Mouse (Mus musculus) limb, embryonic 15.5 days (tissue): Measurements from ENCODE around the gene Hoxa11. TPM values are rescaled to one million over a fixed set of nuclear protein-coding genes. Genes with fewer than 3 reads are reported as not detected.

ENCODE experiments used
- ATAC-seq: fragments of 200-750 bp; cut with Nextera tagmentation; 2 replicates; pipeline ENCODE4 v1.8.0; 2017; ENCODE audit warnings: low read depth, moderate TSS enrichment; ENCODE audit not compliant: insufficient number of reproducible peaks, low FRiP score, low TSS enrichment
- H3K27ac ChIP-seq: fragments of 300-500 bp; sonication (generic); 2 replicates; pipeline ENCODE4 v1.5.1; 2015; ENCODE audit warnings: moderate library complexity, mild to moderate bottlenecking, inconsistent platforms
- H3K27me3 ChIP-seq: fragments of 300-500 bp; sonication (generic); 2 replicates; pipeline ENCODE4 v1.6.1; 2015; ENCODE audit warnings: inconsistent platforms
- H3K36me3 ChIP-seq: fragments of 300-500 bp; sonication (generic); 2 replicates; pipeline ENCODE4 v1.6.1; 2015; ENCODE audit warnings: inconsistent platforms
- H3K4me1 ChIP-seq: fragments of 300-500 bp; sonication (generic); 2 replicates; pipeline ENCODE4 v1.6.1; 2015; ENCODE audit warnings: inconsistent platforms
- H3K4me2 ChIP-seq: fragments of 300-500 bp; sonication (generic); 2 replicates; pipeline ENCODE4 v1.6.1; 2015; ENCODE audit warnings: mild to moderate bottlenecking, inconsistent platforms
- H3K4me3 ChIP-seq: fragments of 300-500 bp; sonication (generic); 2 replicates; pipeline ENCODE4 v1.5.1; 2015; ENCODE audit warnings: mild to moderate bottlenecking, inconsistent platforms
- H3K9ac ChIP-seq: fragments of 300-500 bp; sonication (generic); 2 replicates; pipeline ENCODE4 v1.6.1; 2015; ENCODE audit warnings: inconsistent platforms
- H3K9me3 ChIP-seq: fragments of 300-500 bp; sonication (generic); 2 replicates; pipeline ENCODE4 v1.6.1; 2016; ENCODE audit warnings: inconsistent platforms
- WGBS: fragments of 180-500 bp; shearing (Covaris S2); methylation state at CpG from one replicate; pipeline ENCODE4 v1.1.7; 2015; 5-methylcytosine and 5-hydroxymethylcytosine counted together
- polyA plus RNA-seq: library from polyadenylated mRNA; unstranded; fragments of >200 nt; fragmentation: Nextera tagmentation; extraction: Ambion mirVana; gene quantifications from 2 replicates; pipeline ENCODE4 v1.2.1, GENCODE M21; 2015

Gene Hoxa11
- polyA plus RNA-seq, 1 experiment from 2014 or later = 33.4 TPM

- H3K9ac ChIP-seq = peak overlapping the region; percentile 83
- H3K27me3 ChIP-seq = no peaks in the 10 kb centered on the region
- H3K27ac ChIP-seq = peak overlapping the region; percentile 95
- peak overlapping the region; percentile 86 for H3K4me2 ChIP-seq
- 6% methylated on average over 11 of the region's 11 CpGs for WGBS
- no peaks in the 10 kb centered on the region for H3K36me3 ChIP-seq
- ATAC-seq = no peak
- H3K4me1 ChIP-seq = peaks cover 11% of the 10 kb centered on the region
- no peaks in the 10 kb centered on the region for H3K9me3 ChIP-seq
- peak overlapping the region; percentile 68 for H3K4me3 ChIP-seq
These were observed 18.0 kb downstream of the Hoxa11 start for GRCm38 (mm10) chr6:52227470-52228222.

DNA sequence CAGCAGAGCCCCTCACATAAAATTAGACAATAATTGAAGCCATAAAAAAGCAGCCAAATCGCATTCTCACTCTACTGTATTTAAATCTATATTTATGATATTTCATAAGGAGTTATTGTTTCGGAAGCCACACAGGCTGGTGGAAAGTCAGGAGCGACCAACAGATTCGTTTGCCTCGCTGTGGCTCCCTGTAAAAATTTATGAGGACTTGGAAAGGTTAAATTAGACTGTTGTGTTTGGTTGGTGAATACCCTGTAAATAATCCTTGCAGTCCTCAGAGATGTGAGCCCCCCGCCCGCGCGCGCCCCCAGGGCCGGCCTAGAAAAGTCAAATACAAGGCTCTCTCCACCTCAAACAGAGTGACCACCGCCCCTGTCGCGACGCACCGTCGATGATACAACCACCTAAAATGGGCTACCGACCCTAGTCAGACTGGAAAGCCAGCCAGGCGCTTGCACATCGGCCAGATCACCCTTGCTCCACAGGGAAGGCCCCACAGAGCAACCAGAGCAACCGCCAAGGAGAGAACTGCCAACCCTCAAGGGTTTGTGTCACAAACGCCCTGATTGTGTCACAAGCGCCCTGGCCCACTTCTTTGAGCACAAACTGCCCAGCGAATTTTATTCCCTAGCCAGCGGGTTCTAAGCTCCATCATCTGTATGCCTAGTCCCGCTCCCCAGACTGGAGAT is 18.9 kb downstream of the Hoxa11 start:
- Histone ChIP-seq H3K4me3 (peak overlapping the region; percentile 68), H3K27ac (peak overlapping the region; percentile 95), H3K9me3 (no peaks in the 10 kb centered on the region), H3K36me3 (no peaks in the 10 kb centered on the region), H3K9ac (peak overlapping the region; percentile 83), H3K4me1 (peaks cover 18% of the 10 kb centered on the region), H3K27me3 (no peaks in the 10 kb centered on the region), H3K4me2 (peak overlapping the region; percentile 86)
- no peak for ATAC-seq
- 4% methylated on average over 26 of the region's 26 CpGs for WGBS

DNA sequence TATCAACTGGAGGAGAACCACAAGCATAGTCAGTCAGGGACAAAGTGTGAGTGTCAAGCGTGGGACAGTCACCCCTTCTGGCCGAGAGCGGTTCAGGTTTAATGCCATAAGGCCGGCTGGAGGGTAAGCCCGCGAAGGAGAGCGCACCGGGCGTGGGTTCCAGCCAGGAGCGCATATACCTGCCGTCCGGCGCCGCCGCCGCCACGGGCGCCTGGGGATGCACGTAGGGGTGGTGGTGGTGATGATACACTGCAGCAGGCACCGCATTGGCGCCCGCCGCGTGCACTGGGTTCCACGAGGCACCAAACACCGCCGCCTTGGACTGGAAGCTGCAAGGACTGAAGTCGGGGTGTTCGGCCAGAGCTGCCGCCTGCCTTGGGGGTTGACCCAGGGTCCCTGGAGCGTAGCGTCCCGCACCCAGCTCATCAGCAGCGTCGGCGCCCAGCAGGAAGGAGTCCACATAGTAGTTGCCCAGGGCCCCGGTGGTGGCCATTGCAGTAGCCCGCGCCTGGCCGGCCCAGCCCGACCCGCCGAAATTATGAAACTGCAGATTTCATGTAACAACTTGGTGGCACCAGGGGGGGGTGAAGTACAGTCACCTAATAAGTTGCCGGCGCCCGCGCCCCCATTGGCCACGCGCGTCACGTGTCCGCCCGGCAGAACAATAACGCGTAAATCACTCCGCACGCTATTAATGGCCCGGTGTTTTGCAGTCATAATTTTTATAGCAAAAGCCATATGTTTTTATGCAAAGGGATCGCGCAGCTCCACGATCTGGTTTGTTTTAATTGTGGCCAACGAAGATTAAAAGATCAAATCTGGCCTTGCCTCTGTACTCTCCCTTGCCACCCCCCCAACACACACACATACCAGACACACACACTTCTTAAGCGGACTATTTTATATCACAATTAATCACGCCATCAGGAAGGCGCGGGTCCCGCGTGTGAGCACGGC is 19.7 kb downstream of the Hoxa11 start:
- Histone ChIP-seq H3K27me3 (no peaks in the 10 kb centered on the region), H3K9me3 (no peaks in the 10 kb centered on the region), H3K4me1 (peaks cover 24% of the 10 kb centered on the region), H3K27ac (peak overlapping the region; percentile 95), H3K36me3 (no peaks in the 10 kb centered on the region), H3K9ac (peak overlapping the region; percentile 83), H3K4me3 (peak overlapping the region; percentile 68), H3K4me2 (peak overlapping the region; percentile 86)
- 1% methylated on average over 69 of the region's 69 CpGs for WGBS
- ATAC-seq = peak; percentile 55

DNA sequence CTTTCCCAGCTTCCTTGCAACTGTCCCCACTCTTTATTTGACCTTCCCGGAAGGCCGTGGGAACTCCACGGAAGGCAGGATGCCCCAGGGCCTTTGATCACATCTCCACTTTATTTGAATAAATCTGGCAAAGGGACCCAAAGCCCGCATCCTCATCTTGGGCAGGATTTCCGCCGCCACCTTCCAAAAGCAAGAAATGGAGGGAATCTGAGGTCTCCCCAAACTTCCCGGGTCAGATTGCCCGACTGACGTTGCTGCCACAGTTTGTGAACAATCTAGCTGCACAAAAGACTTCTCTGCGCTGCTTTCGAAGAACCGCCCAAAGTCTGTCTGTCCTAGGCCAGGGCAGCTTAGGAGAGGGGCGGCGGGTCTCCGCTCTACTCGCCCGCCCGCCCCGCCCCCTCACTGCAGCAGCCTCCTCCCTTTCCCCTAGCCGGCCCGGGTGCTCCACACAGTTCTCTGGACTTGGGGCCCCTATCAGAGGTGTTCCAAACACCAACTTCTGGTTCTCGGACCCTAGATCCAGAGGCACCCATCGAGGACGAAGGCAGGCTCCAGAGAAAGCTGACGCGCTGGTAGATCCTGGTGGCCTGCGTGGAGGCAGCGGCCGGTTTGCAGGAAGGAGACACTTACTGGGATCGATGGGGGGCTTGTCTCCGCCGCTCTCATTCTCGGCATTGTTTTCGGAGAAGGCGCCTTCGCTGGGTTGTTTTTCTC is 20.6 kb downstream of the Hoxa11 start:
- Histone ChIP-seq H3K4me2 (peak overlapping the region; percentile 86), H3K27me3 (peaks cover under 1% of the 10 kb centered on the region; the same call in 1 of the 2 replicates), H3K36me3 (no peaks in the 10 kb centered on the region), H3K9ac (peak overlapping the region; percentile 83), H3K4me3 (peak overlapping the region; percentile 68), H3K27ac (peak overlapping the region; percentile 95), H3K9me3 (no peaks in the 10 kb centered on the region), H3K4me1 (peaks cover 27% of the 10 kb centered on the region)
- 1% methylated on average over 34 of the region's 36 CpGs for WGBS
- no peak for ATAC-seq

- Histone ChIP-seq H3K36me3 (no peaks in the 10 kb centered on the region), H3K27me3 (peaks cover 8% of the 10 kb centered on the region), H3K27ac (peak overlapping the region; percentile 95), H3K9ac (peak overlapping the region; percentile 83), H3K9me3 (no peaks in the 10 kb centered on the region), H3K4me2 (peak overlapping the region; percentile 86), H3K4me3 (peak overlapping the region; percentile 68), H3K4me1 (peaks cover 31% of the 10 kb centered on the region)
- WGBS = 2% methylated on average over 24 of the region's 24 CpGs
- no peak for ATAC-seq
These were observed 21.5 kb downstream of the Hoxa11 start for GRCm38 (mm10) chr6:52223939-52224760.

- H3K27ac ChIP-seq = peak overlapping the region; percentile 95
- peak overlapping the region; percentile 24 for H3K9ac ChIP-seq
- ATAC-seq = no peak
- H3K4me3 ChIP-seq = peak overlapping the region; percentile 68
- peaks cover 12% of the 10 kb centered on the region for H3K27me3 ChIP-seq
- H3K36me3 ChIP-seq = no peaks in the 10 kb centered on the region
- WGBS = 7% methylated on average over 13 of the region's 13 CpGs
- no peaks in the 10 kb centered on the region for H3K9me3 ChIP-seq
- H3K4me2 ChIP-seq = peak overlapping the region; percentile 86
- peaks cover 41% of the 10 kb centered on the region for H3K4me1 ChIP-seq
These were observed 22.9 kb downstream of the Hoxa11 start for GRCm38 (mm10) chr6:52222729-52223128.

- WGBS = 2% methylated on average over 21 of the region's 21 CpGs
- Histone ChIP-seq H3K4me3 (peak overlapping the region; percentile 68), H3K27me3 (peaks cover 12% of the 10 kb centered on the region), H3K4me1 (peaks cover 43% of the 10 kb centered on the region), H3K9ac (peak overlapping the region; percentile 66; the same call in 1 of the 2 replicates), H3K36me3 (no peaks in the 10 kb centered on the region), H3K27ac (peak overlapping the region; percentile 95), H3K4me2 (peak overlapping the region; percentile 86), H3K9me3 (no peaks in the 10 kb centered on the region)
- ATAC-seq = peak; percentile 63
These were observed 23.5 kb downstream of the Hoxa11 start for GRCm38 (mm10) chr6:52221993-52222685.

- peaks cover 41% of the 10 kb centered on the region for H3K4me1 ChIP-seq
- H3K4me3 ChIP-seq = peak within 1 kb of the TSS; percentile 68
- H3K36me3 ChIP-seq = no peaks in the 10 kb centered on the region
- H3K27me3 ChIP-seq = peaks cover 12% of the 10 kb centered on the region
- ATAC-seq = peak; percentile 54
- WGBS = 2% methylated on average over 46 of the region's 46 CpGs
- H3K4me2 ChIP-seq = peak within 1 kb of the TSS; percentile 86
- H3K27ac ChIP-seq = peak within 1 kb of the TSS; percentile 95
- peak within 1 kb of the TSS; percentile 66 for H3K9ac ChIP-seq
- H3K9me3 ChIP-seq = no peaks in the 10 kb centered on the region
These were observed 24.1 kb downstream of the Hoxa11 start, which contains the start of gene Hoxa7 for GRCm38 (mm10) chr6:52221337-52221992. Gene Hoxa7, minus strand, starts transcription at chr6:52221854.

GRCm38 (mm10) chr6:52220865-52221310 is 24.7 kb downstream of the Hoxa11 start:
- peak overlapping the region; percentile 68 for H3K4me3 ChIP-seq
- H3K36me3 ChIP-seq = no peaks in the 10 kb centered on the region
- no peaks in the 10 kb centered on the region for H3K9me3 ChIP-seq
- peak overlapping the region; percentile 95 for H3K27ac ChIP-seq
- H3K4me1 ChIP-seq = peaks cover 46% of the 10 kb centered on the region
- 13% methylated on average over 12 of the region's 12 CpGs for WGBS
- H3K4me2 ChIP-seq = peak overlapping the region; percentile 86
- ATAC-seq = no peak
- H3K9ac ChIP-seq = peak overlapping the region; percentile 66; the same call in 1 of the 2 replicates
- H3K27me3 ChIP-seq = peaks cover 16% of the 10 kb centered on the region
